Mouse (Mus musculus): ENCODE measurements around the gene Mrpl16.

DNA sequence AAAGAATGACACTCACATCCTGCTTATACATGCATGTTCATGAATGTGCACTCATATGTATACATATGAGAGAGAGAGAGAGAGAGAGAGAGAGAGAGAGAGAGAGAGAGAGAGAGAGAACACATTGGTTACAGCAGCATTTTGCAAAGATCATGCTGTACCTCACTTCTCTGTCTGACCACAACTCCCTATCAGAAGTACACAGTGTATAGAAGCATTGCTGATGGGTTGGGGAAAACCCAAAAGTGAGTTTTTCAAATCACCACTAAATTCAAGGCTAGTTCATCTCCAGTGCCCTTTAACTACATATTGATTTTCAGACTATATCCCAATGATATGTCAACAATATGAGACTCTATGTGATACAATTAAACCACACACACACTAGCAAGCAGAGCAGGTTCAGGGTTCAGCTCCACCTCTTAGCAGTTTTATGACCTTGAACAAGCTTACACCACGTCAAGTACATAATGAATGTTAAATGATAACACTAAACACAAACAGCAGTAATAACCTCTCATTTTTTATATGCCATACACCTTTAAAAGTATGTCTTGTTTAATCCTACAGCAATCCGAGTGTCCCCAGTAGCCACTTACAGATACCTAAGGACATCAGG, 23.7 kb downstream of the Mrpl16 start:
- TF ChIP-seq GATA1 (IDR thresholded peaks at IDR 0.05; ENCODE audit: borderline replicate concordance, low read length): no peak
- no peak for TF ChIP-seq FLI1 (IDR thresholded peaks at IDR 0.05; ENCODE audit: low read length)
